Mouse (Mus musculus) small intestine, adult 2 months (tissue): ENCODE measurements at regions not wholly inside any gene's neighbourhood (a gene's known extent, or its start where the extent isn't known, plus 50 kb on each side); places are given as distances from the start of the nearest gene placed in this dataset.

Experiments used
- CTCF ChIP-seq: fragments of 200-500 bp; IDR thresholded peaks from 2 replicates; pipeline ENCODE4 v1.5.1; 2012; ENCODE audit warnings: low read depth, mild to moderate bottlenecking, control low read depth, inconsistent platforms, low read length, moderate library complexity, mixed read lengths; ENCODE audit not compliant: insufficient replicate concordance, insufficient read length; ENCODE audit errors: extremely low read depth
- POLR2A ChIP-seq: fragments of 200-500 bp; IDR thresholded peaks from 2 replicates; pipeline ENCODE4 v1.6.1; 2012; ENCODE audit warnings: low read depth, mild to moderate bottlenecking, control low read depth, inconsistent platforms, low read length, moderate library complexity

DNA sequence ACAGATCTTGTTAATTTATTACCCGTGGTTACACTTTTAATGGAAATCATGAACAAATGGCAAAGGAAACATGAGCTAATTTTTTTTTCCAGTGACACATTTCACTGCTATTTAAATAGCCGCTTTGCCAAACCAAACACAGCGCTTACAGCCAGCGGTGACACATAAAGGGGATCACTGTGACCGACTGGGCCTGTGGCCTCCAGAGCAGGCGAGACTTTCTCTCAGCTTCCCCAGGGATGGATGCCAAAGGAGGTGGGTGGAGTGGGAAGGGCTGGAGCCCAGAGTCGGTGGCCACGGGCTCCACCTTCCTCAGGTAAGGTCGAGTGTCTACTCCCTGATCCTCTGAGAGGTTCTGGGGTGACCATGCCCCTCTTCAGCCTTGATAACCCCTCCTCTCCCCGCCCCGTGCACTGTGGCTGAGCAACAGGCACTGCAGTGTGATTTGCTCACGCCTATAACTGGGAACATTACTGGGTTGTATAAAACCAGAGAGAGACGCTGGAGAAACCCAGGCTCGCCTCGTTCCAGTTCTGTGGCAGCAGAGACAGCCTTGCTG is 66.6 kb upstream of the Pkdcc start:
- TF ChIP-seq POLR2A = no peak
- TF ChIP-seq CTCF = no peak
